Mouse (Mus musculus): ENCODE data around the gene Olfr1218. TPM values are rescaled to one million over a fixed set of nuclear protein-coding genes. Genes with fewer than 3 reads are reported as not detected.
"Not testable (repeated sequence)": the region's sequence is repeated elsewhere in the genome, so short reads cannot be mapped to it uniquely, and the experiment has no call there.

Gene Olfr1218
- polyA plus RNA-seq (2015; fragmentation: Nextera tagmentation; extraction: Ambion mirVana) = not detected in 2 replicates

DNA sequence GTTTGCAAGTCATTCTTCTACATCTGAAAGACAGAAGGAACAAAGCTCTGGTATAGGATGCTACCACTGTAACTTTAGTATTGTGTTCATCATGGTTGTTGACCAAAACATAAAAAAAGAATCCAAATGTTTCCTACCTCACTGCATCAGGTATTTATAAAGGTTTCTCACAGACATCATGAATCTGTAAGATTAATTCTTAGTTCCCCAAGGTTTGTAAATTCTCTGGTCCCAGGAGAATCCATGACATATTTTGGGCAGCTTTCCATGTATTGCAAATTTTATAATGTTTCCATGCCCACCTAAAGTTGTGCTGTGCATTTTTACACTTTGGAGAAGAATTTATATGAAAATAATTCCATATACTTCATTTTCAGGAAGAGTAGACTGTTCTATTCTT, at the start of gene Olfr1218:
Gene Olfr1218, minus strand, starts transcription at position 101 of the 400 bp plus-strand sequence.
- Histone ChIP-seq H3K27ac (replicated peaks) (no peak within 1 kb of the TSS), H3K36me3 (no peaks in the 10 kb centered on the region), H3K9me3 (replicated peaks) (no peaks in the 10 kb centered on the region), H3K4me2 (no peak within 1 kb of the TSS), H3K4me1 (no peaks in the 10 kb centered on the region), H3K4me3 (replicated peaks) (no peak within 1 kb of the TSS), H3K9ac (replicated peaks) (no peak within 1 kb of the TSS), H3K27me3 (replicated peaks) (no peaks in the 10 kb centered on the region)
- no peak for ATAC-seq (ENCODE audit: low FRiP score)

DNA sequence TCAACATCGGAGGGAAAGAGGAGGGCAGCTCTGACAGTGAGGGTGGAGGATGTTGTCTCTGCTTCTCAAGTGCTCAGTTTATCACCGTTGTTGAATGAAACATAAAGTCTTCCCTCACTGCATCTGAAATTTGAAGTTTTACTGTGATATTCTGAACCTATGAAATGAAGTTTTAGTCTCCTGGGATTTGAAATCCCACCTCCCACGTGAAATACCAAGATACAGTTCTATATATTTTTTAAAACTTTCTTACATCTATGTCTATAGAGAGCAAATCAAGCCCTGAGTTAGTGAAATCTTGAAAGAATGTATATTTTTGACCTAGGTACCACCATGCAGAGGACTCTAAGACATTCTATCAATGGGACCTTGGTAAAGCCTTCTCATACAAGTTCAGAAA, 45.7 kb upstream of the Olfr1218 start, which contains the start of gene Olfr1220:
Gene Olfr1220, minus strand, starts transcription at position 101 of the 400 bp plus-strand sequence.
- Histone ChIP-seq H3K27me3 (replicated peaks) (no peaks in the 10 kb centered on the region), H3K9me3 (replicated peaks) (no peaks in the 10 kb centered on the region), H3K36me3 (no peaks in the 10 kb centered on the region), H3K9ac (replicated peaks) (no peak within 1 kb of the TSS), H3K4me3 (replicated peaks) (no peak within 1 kb of the TSS), H3K27ac (replicated peaks) (no peak within 1 kb of the TSS), H3K4me1 (no peaks in the 10 kb centered on the region), H3K4me2 (no peak within 1 kb of the TSS)
- ATAC-seq (ENCODE audit: low FRiP score) = no peak
- WGBS = 75% methylated on average over 3 of the region's 3 CpGs

DNA sequence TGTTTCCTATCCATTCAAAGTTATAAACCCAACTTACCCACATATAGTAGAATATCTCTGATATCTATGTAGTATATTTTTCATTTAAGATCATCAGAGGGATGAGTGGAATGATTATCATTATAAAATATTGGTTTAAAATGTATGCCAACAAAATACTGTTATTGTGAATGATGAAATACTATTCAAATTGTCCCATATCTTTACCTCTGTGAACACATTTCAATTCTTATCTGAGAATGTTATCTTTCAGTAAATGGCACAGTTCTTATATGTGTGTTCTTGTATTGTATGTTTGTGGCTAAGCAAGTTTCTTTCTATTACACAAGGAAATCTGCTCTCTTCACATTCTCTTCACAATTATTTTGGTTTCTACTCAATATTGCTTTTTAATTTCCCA, 44.7 kb upstream of the Olfr1218 start:
- Histone ChIP-seq H3K36me3 (no peaks in the 10 kb centered on the region), H3K9me3 (replicated peaks) (no peaks in the 10 kb centered on the region)
- no peak for ATAC-seq (ENCODE audit: low FRiP score)

DNA sequence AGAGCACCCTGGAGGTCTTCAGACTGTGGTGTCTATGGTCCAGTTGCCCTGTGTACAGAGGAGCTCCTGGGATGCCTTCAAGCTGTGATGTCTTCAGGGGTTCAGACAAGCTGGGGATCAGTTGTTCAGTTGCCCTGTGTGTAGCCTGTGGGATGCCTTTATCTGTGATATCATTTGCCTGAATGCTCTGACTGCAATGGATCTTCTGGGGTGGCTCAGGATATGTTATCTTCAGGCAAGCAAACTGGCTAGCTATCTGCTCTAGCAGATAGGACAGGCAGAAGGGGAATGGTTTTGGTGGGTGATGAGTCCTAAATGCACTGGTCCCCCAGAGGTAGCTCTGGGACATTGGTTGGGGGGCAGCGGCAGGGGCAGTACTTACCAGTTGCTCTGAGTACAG, 32.9 kb upstream of the Olfr1218 start:
- no peak overlapping the region for H3K9ac ChIP-seq (replicated peaks)
- 96% methylated on average over 1 of the region's 1 CpGs for WGBS
- H3K27me3 ChIP-seq (replicated peaks) = no peaks in the 10 kb centered on the region
- H3K27ac ChIP-seq (replicated peaks) = no peak overlapping the region
- no peaks in the 10 kb centered on the region for H3K4me1 ChIP-seq
- H3K9me3 ChIP-seq (replicated peaks) = no peaks in the 10 kb centered on the region
- ATAC-seq (ENCODE audit: low FRiP score) = no peak
- no peak overlapping the region for H3K4me2 ChIP-seq
- H3K36me3 ChIP-seq = no peaks in the 10 kb centered on the region
- H3K4me3 ChIP-seq (replicated peaks) = no peak overlapping the region

More for the DNA sequence above, 44.7 kb upstream of the Olfr1218 start:
- Histone ChIP-seq H3K27me3 (replicated peaks) (no peaks in the 10 kb centered on the region), H3K4me2 (no peak overlapping the region), H3K27ac (replicated peaks) (no peak overlapping the region), H3K4me1 (no peaks in the 10 kb centered on the region), H3K9ac (replicated peaks) (no peak overlapping the region), H3K4me3 (replicated peaks) (no peak overlapping the region)

DNA sequence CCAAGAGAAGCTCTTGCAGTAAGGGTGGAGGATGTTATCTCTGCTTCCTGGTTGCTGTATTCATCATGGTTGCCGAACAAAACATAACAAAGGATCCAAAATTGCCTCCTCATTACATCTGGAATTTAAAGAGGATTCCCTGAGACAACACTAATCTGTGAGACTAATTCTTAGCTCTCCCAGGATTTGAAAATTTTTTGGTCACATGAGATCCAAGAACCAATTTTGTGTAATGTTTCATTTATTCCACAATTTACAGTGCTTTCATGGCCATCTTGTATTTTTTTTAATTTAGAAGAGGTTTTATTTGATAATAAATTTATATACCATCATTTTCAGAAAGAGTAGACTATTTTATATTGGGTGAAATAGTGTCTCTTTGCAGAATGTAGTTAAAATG, 22.4 kb upstream of the Olfr1218 start, which contains the start of gene Olfr1219:
Gene Olfr1219, minus strand, starts transcription at position 101 of the 400 bp plus-strand sequence.
- Histone ChIP-seq H3K36me3 (no peaks in the 10 kb centered on the region), H3K4me3 (replicated peaks) (no peak within 1 kb of the TSS), H3K27ac (replicated peaks) (no peak within 1 kb of the TSS), H3K27me3 (replicated peaks) (no peaks in the 10 kb centered on the region), H3K4me1 (no peaks in the 10 kb centered on the region), H3K4me2 (no peak within 1 kb of the TSS), H3K9me3 (replicated peaks) (no peaks in the 10 kb centered on the region), H3K9ac (replicated peaks) (no peak within 1 kb of the TSS)
- 65% methylated on average over 1 of the region's 1 CpGs for WGBS
- no peak for ATAC-seq (ENCODE audit: low FRiP score)

DNA sequence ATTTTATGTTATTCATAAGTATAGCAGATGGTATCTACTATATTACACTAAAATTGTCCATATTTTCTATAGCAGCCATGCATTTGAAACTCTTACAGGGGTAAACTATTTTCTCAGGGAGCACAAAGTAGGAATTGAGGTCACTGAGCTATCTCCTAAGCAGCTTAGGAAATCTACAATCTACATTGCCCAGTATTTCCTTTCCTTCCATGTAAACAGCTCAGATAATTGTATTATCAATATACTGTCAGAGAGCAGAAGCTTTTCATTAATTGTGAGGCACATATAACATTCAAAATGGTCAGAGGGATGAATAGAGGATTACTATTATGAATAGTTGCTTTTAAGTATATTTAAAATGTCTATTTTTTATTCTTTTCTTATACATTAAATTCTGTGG, 20.5 kb upstream of the Olfr1218 start:
- Histone ChIP-seq H3K4me3 (replicated peaks) (no peak overlapping the region), H3K36me3 (no peaks in the 10 kb centered on the region), H3K9ac (replicated peaks) (no peak overlapping the region), H3K4me2 (no peak overlapping the region), H3K9me3 (replicated peaks) (no peaks in the 10 kb centered on the region), H3K4me1 (no peaks in the 10 kb centered on the region), H3K27me3 (replicated peaks) (no peaks in the 10 kb centered on the region), H3K27ac (replicated peaks) (no peak overlapping the region)
- no peak for ATAC-seq (ENCODE audit: low FRiP score)

DNA sequence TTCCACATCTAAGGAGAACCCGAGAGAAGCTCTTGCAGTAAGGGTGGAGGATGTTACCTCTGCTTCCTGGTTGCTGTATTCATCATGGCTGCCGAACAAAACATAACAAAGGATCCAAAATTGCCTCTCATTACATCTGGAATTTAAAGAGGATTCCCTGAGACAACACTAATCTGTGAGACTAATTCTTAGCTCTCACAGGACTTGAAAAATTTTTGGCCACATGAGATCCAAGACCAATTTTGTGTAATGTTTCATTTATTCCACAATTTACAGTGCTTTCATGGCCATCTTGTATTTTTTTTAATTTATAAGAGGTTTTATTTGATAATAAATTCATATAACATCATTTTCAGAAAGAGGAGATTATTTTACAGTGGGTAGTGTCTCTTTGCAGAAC, 29.0 kb downstream of the Olfr1218 start, which contains the start of gene Olfr1217:
Gene Olfr1217, minus strand, starts transcription at position 101 of the 400 bp plus-strand sequence.
- H3K27me3 ChIP-seq (replicated peaks) = no peaks in the 10 kb centered on the region
- H3K4me1 ChIP-seq = no peaks in the 10 kb centered on the region
- WGBS = 78% methylated on average over 2 of the region's 2 CpGs
- no peak within 1 kb of the TSS for H3K27ac ChIP-seq (replicated peaks)
- no peak within 1 kb of the TSS for H3K4me2 ChIP-seq
- ATAC-seq (ENCODE audit: low FRiP score) = no peak
- H3K9ac ChIP-seq (replicated peaks) = no peak within 1 kb of the TSS
- no peak within 1 kb of the TSS for H3K4me3 ChIP-seq (replicated peaks)
- H3K9me3 ChIP-seq (replicated peaks) = no peaks in the 10 kb centered on the region
- H3K36me3 ChIP-seq = no peaks in the 10 kb centered on the region

DNA sequence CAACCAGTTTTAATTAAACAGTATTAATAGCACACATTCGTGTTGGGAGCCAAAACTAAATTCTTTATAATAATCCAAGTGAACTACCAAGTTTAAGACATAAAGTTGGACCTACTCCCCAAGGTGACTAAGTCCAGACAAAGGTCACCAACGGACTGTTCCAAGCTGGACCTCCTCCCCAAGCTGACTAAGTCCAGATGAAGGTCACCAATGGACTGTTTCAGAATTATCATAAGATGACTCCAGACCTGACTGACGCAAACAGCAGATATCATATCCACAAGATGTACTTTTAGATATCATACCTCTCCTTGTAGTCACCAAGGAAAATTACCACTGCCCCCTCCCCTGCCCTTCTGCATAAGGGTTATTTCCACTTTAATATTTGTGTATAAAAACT, 39.6 kb downstream of the Olfr1218 start:
- 74% methylated on average over 3 of the region's 3 CpGs for WGBS

DNA sequence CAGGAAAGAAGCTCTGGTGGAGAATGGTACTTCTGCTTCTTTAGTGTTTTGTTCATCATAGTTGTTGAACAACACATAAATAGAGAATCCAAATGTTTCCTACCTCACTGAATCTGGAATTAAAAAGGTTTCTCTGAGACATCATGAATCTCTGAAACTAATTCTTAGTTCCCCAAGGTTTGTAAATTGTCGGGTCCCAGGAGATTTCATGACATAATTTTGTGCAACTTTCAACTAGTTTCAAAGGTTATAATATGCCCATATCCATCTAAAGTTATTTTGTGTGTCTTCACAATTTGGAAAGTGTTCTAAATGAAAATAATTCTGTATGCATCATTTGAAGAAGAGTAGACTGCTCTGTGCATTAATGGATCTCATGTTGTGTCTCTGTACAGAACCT, 42.7 kb downstream of the Olfr1218 start, which contains the start of gene Olfr1216:
Gene Olfr1216, minus strand, starts transcription at position 101 of the 400 bp plus-strand sequence.
- Histone ChIP-seq H3K27me3 (replicated peaks) (no peaks in the 10 kb centered on the region), H3K4me1 (no peaks in the 10 kb centered on the region), H3K9me3 (replicated peaks) (no peaks in the 10 kb centered on the region), H3K4me2 (no peak within 1 kb of the TSS), H3K4me3 (replicated peaks) (no peak within 1 kb of the TSS), H3K36me3 (no peaks in the 10 kb centered on the region), H3K27ac (replicated peaks) (no peak within 1 kb of the TSS), H3K9ac (replicated peaks) (no peak within 1 kb of the TSS)
- ATAC-seq (ENCODE audit: low FRiP score) = no peak
- WGBS = 91% methylated on average over 1 of the region's 1 CpGs

More for the DNA sequence above, 39.6 kb downstream of the Olfr1218 start:
- H3K4me3 ChIP-seq (replicated peaks); H3K27ac ChIP-seq (replicated peaks); H3K9me3 ChIP-seq (replicated peaks); H3K27me3 ChIP-seq (replicated peaks); ATAC-seq (ENCODE audit: low FRiP score); H3K36me3 ChIP-seq; H3K4me2 ChIP-seq; H3K9ac ChIP-seq (replicated peaks); H3K4me1 ChIP-seq: not testable (repeated sequence)

DNA sequence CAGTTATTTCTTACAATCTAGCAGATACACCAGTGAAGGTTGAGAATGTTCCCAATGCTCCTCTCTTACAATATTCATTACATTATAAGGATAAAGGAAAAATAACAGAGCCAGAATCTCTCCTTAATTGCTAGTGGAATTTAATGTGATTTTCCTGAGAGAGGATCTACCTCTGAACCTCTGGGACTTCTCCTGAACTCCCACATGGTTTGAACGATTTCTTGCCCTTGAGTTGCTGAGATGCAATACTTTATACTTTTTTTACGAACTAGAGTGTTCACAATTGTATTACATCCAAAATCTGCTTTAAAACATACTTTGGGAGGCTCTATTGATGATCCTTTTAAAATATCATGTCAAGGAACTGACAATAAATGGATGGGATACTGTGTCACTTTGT, 54.1 kb downstream of the Olfr1218 start, which contains the start of gene Olfr1215:
Gene Olfr1215, minus strand, starts transcription at position 101 of the 400 bp plus-strand sequence.
- ATAC-seq (ENCODE audit: low FRiP score) = no peak
- WGBS = 76% methylated on average over 2 of the region's 2 CpGs
- H3K27ac ChIP-seq (replicated peaks) = no peak within 1 kb of the TSS
- no peak within 1 kb of the TSS for H3K9ac ChIP-seq (replicated peaks)
- H3K4me1 ChIP-seq = no peaks in the 10 kb centered on the region
- no peaks in the 10 kb centered on the region for H3K36me3 ChIP-seq
- H3K9me3 ChIP-seq (replicated peaks) = no peaks in the 10 kb centered on the region
- no peak within 1 kb of the TSS for H3K4me3 ChIP-seq (replicated peaks)
- no peak within 1 kb of the TSS for H3K4me2 ChIP-seq
- H3K27me3 ChIP-seq (replicated peaks) = no peaks in the 10 kb centered on the region

All from neural tube, embryonic 15.5 days (tissue).